Mouse (Mus musculus): ENCODE results near the gene Auh. TPM values are rescaled to one million over a fixed set of nuclear protein-coding genes. Genes with fewer than 3 reads are reported as not detected.

Auh gene
- polyA plus RNA-seq, 1 experiment from 2014 or later, result 42.7 TPM

DNA sequence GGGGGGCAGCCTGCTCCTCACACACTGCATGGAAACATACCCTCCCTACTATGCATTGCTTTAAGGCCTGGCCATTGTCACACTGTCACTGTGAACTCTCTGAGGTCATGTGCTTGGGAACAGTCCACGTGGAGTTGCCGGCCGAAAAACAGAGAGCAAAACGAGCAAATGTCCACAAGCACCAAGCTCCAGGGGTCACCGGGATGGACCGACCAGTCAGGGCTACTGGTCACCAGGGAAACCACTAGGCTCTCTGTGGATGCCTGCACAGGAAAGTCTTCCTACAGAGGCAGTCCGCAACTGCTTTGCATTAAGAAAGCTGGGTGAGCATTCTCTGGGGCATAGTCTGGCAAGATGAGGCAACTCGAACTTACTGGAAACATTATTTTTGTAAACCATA lies 82.0 kb downstream of the Auh start:
- Histone ChIP-seq H3K36me3 (replicated peaks) (no peaks in the 10 kb centered on the region), H3K27ac (no peak overlapping the region), H3K27me3 (no peaks in the 10 kb centered on the region), H3K4me1 (peaks cover 5% of the 10 kb centered on the region), H3K9me3 (no peaks in the 10 kb centered on the region), H3K9ac (no peak overlapping the region), H3K4me3 (replicated peaks) (no peak overlapping the region), H3K4me2 (no peak overlapping the region)
- no peak for ATAC-seq (ENCODE audit: low FRiP score)
- WGBS, result 80% methylated on average over 8 of the region's 8 CpGs

DNA sequence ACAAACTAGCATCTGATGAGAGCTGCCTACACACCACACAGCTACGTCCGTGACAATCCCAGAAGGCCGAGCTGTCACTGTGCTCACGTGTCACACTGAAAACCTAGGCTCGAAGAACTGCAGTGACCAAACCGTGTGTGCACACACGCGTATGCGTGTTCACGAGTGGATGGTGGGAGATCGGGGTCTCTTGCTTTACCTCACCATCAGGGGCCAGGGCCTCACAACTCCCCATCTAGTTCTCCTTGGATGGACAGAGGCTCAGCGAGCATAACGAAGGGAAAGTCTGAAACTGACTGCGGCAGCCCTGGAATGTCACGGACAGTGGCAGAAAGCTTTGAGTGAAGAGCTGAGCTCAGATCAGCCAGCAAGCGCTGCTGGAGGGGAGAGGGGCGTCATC lies 82.4 kb downstream of the Auh start:
- no peak overlapping the region for H3K4me2 ChIP-seq
- no peaks in the 10 kb centered on the region for H3K36me3 ChIP-seq (replicated peaks)
- peaks cover 5% of the 10 kb centered on the region for H3K4me1 ChIP-seq
- H3K9ac ChIP-seq, result no peak overlapping the region
- H3K27me3 ChIP-seq, result no peaks in the 10 kb centered on the region
- H3K27ac ChIP-seq, result no peak overlapping the region
- no peaks in the 10 kb centered on the region for H3K9me3 ChIP-seq
- no peak for ATAC-seq (ENCODE audit: low FRiP score)
- 89% methylated on average over 17 of the region's 17 CpGs for WGBS
- no peak overlapping the region for H3K4me3 ChIP-seq (replicated peaks)

DNA sequence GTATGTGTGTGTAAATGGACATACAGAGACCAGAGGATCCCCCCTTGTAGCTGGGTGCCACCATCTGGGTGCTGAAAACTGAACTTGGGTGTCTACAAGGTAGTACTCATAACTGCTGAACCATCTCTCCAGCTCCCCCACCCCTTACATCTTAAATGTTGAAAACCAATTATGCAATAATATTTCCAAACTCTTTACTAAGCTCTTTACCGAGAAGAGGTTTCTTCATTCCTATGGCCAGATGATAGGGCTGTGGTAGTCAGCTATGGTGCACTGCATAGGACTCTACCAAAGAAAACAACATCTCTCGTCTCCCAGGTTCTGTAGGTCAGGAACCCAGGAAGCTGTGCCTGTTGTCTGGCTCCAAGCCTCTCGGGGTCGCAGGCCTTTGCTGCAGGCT lies 83.9 kb downstream of the Auh start:
- Histone ChIP-seq H3K4me3 (replicated peaks) (no peak overlapping the region), H3K36me3 (replicated peaks) (no peaks in the 10 kb centered on the region), H3K4me2 (no peak overlapping the region), H3K27ac (no peak overlapping the region), H3K9me3 (no peaks in the 10 kb centered on the region), H3K4me1 (peaks cover 5% of the 10 kb centered on the region), H3K27me3 (no peaks in the 10 kb centered on the region), H3K9ac (no peak overlapping the region)
- no peak for ATAC-seq (ENCODE audit: low FRiP score)
- 82% methylated on average over 4 of the region's 4 CpGs for WGBS

DNA sequence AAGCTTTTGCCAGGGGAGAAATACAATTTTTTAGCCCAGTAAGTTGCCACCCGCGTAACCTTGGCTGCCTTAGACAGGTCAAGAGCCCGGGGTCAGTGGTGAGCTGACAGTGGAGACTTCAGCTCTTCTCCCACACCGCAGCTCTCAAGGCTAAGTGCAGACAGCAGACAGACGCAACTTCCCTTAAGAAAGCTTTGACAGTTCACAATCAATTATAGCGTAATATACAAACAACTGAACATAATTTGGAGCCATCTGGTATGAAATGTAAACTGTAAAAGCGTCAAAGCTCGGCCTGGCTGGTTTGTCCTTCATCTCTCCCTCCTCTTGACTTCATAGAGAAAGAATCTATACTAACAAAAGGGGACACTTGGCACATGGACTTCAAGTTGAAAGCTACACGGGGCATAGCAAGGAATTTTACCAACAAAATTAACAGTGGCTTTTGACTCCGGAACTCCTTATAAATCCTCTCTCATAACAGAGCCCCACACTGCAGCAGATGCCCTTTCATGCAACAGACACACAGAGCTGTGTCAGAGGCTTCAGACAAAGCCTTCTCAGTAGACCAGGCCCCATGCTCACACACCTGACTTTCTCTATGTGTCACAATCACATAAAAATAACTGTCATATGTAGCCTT lies 85.8 kb downstream of the Auh start:
- Histone ChIP-seq H3K27ac (no peak overlapping the region), H3K9ac (no peak overlapping the region), H3K4me2 (no peak overlapping the region), H3K4me1 (peaks cover 6% of the 10 kb centered on the region), H3K9me3 (no peaks in the 10 kb centered on the region), H3K4me3 (replicated peaks) (no peak overlapping the region), H3K27me3 (no peaks in the 10 kb centered on the region), H3K36me3 (replicated peaks) (no peaks in the 10 kb centered on the region)
- ATAC-seq (ENCODE audit: low FRiP score), result no peak
- WGBS, result 81% methylated on average over 10 of the region's 10 CpGs

DNA sequence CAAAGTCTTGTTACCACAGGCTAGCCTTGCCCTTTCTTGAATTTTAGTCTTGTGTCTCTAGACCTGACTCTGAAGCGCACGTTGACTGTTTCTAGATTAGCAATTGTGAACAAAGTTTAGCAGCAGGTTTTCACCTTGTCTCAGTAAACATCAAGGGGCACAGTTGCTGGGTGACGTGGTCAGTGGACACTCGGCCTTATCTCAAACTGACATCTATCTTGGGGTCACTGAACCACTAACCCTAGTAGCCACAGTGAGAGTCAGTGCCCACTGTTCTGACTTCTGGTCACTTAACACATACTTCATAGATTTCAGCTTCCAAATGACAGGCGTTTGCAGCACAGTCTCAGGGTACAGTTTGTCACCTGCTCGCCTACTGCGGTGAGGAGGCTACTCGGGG lies 93.2 kb downstream of the Auh start:
- Histone ChIP-seq H3K27ac (no peak overlapping the region), H3K9ac (no peak overlapping the region), H3K4me2 (no peak overlapping the region)

DNA sequence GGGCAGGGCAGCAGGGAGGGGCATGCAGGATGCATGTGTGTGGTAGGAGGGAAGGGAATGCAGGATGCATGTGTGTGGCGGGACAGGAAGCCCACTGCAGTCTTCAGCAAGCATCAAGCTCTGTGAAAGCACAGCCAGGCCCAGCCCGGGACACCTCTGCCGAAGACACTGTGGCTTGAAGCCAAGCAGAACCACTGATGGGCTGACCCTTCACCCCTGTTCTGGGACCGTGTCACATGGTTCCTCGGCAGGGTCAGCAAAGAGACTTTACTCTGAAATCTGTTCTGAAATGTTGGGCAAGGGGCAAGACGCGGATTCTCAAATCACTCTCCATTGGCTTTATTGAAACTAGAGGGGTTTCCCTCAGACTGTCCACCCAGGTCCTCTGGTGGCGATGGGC lies 94.9 kb downstream of the Auh start:
- Histone ChIP-seq H3K36me3 (replicated peaks) (peaks cover 13% of the 10 kb centered on the region), H3K27ac (no peak overlapping the region), H3K4me1 (peaks cover 5% of the 10 kb centered on the region; the same call in 1 of the 2 replicates), H3K9me3 (no peaks in the 10 kb centered on the region), H3K9ac (no peak overlapping the region), H3K27me3 (no peaks in the 10 kb centered on the region), H3K4me2 (no peak overlapping the region), H3K4me3 (replicated peaks) (no peak overlapping the region)
- ATAC-seq (ENCODE audit: low FRiP score), result no peak
- WGBS, result 92% methylated on average over 8 of the region's 8 CpGs

More for the DNA sequence above, 93.2 kb downstream of the Auh start:
- H3K36me3 ChIP-seq (replicated peaks), result peaks cover 13% of the 10 kb centered on the region
- no peaks in the 10 kb centered on the region for H3K27me3 ChIP-seq
- 95% methylated on average over 8 of the region's 8 CpGs for WGBS
- ATAC-seq (ENCODE audit: low FRiP score), result no peak
- H3K9me3 ChIP-seq, result no peaks in the 10 kb centered on the region
- no peak overlapping the region for H3K4me3 ChIP-seq (replicated peaks)
- peaks cover 6% of the 10 kb centered on the region; the same call in 1 of the 2 replicates for H3K4me1 ChIP-seq

DNA sequence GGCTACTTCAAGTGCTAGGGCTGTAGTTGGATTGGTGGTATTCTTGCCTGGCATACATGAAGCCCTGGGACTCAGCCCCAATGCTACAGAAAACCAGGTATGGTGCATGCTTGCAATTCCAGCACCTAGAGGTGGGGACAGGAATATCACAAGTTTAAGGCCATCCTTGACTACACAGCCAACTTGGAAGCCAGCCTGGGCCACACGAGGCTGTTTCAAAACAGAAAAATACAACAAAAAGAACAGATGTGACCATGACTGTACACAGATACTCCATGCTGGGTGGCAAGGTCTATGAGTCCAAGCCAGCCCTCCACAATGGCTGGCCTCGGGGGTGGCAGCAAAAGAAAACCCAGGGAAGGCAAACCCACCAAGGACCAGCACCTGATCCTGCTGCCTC lies 95.7 kb downstream of the Auh start:
- Histone ChIP-seq H3K4me2 (no peak overlapping the region), H3K9ac (no peak overlapping the region), H3K4me3 (replicated peaks) (no peak overlapping the region), H3K27me3 (no peaks in the 10 kb centered on the region), H3K27ac (no peak overlapping the region), H3K36me3 (replicated peaks) (peaks cover 13% of the 10 kb centered on the region), H3K4me1 (peaks cover 4% of the 10 kb centered on the region; the same call in 1 of the 2 replicates), H3K9me3 (no peaks in the 10 kb centered on the region)
- 98% methylated on average over 2 of the region's 2 CpGs for WGBS
- ATAC-seq (ENCODE audit: low FRiP score), result no peak

DNA sequence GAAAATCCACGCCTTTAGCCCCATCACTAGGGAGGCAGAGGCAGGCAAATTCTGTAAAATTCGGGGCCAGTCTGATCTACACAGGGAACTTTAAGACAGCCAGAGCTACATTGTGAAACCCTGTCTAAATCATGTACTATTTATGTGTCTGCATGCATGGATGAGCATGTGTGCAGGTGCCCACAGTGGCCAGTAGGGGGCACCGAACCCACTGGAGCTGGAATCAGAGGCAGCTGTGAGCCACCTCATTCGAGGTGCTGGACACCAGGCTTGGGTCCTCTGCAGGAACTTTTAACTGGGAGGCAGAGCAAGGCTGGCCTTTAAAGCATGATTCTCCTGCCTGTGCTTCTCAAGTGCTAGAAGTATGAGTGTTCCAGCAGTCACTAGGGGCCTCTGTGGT lies 96.3 kb downstream of the Auh start:
- Histone ChIP-seq H3K9ac (no peak overlapping the region), H3K9me3 (no peaks in the 10 kb centered on the region), H3K36me3 (replicated peaks) (peaks cover 13% of the 10 kb centered on the region), H3K4me2 (no peak overlapping the region), H3K27ac (no peak overlapping the region), H3K4me1 (peaks cover 4% of the 10 kb centered on the region; the same call in 1 of the 2 replicates), H3K27me3 (no peaks in the 10 kb centered on the region), H3K4me3 (replicated peaks) (no peak overlapping the region)
- 78% methylated on average over 4 of the region's 4 CpGs for whole genome bisulfite sequencing
- ATAC-seq (ENCODE audit: low FRiP score), result no peak

DNA sequence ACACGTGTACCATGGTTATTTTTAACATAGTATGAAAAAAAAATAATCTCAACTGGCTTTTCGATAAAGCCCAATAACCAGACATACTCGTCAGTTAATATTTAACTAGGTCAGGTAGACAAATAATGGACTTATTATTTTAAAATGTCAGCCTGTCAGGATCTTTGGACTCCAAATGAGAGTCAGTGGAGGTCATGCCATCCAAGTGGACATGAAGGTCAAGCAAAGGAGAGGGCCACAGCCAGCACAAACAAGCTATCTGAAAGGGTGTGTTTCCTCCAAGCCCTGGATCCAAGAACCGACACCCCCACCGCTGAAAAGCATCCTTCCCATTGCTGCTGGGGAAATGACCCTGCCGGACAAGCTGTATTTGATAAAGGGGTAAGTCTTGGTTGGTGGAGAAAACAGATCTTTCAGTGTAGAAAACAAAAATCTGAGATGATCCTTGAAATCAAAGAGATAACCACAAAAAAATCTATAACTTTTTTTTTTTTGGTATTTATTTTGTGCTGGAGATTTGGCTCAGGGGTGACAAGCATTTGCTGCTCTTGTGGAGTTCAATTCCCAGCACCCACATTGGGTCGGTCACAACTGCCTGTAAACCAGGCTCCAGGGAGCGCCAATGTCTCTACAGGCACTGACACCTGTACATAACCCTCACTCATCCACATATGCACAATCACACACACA lies 96.9 kb downstream of the Auh start:
- H3K9ac ChIP-seq, result no peak overlapping the region
- no peaks in the 10 kb centered on the region for H3K9me3 ChIP-seq
- H3K4me1 ChIP-seq, result peaks cover 4% of the 10 kb centered on the region; the same call in 1 of the 2 replicates
- peaks cover 13% of the 10 kb centered on the region for H3K36me3 ChIP-seq (replicated peaks)
- no peak overlapping the region for H3K27ac ChIP-seq
- WGBS, result 88% methylated on average over 8 of the region's 8 CpGs
- H3K4me3 ChIP-seq (replicated peaks), result no peak overlapping the region
- no peaks in the 10 kb centered on the region for H3K27me3 ChIP-seq
- no peak overlapping the region for H3K4me2 ChIP-seq
- no peak for ATAC-seq (ENCODE audit: low FRiP score)

DNA sequence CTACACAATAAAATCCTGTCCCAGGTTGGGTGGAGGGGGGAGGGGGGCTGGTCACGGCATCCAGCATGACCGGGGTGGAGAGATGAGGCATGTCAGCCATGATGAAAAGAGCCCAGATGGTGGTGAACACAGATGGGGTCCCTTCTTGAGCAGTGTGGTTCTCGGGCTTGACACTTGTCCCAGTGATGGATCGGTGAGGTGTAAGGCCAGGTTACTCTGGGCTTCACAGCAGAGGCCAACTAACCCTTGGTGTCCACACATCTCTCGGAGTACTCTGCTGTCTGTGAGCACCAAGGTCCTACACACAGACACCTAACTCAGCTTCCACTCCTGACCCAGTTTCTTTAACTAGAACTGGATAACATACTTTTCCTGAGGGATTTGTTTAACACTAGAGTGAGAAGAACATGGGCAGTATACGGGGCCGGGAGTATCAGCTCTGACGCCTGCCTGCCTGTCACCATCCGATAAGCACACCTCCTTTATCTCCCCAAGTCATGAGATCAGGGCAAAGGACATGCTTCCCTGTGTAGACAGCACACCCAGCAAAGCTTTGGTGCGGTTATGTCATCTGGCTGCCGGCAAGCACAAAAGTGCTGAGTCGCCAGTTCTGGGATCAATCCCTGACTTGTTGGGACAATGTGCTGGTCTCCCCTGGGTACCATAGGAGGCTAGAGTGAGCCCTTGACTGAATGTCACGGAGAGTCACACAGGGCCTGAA lies 98.3 kb downstream of the Auh start:
- 93% methylated on average over 13 of the region's 13 CpGs for WGBS
- no peak for ATAC-seq (ENCODE audit: low FRiP score)
- H3K27me3 ChIP-seq, result no peaks in the 10 kb centered on the region
- no peak overlapping the region for H3K4me2 ChIP-seq
- no peaks in the 10 kb centered on the region for H3K9me3 ChIP-seq
- H3K36me3 ChIP-seq (replicated peaks), result no peaks in the 10 kb centered on the region
- H3K27ac ChIP-seq, result no peak overlapping the region
- peaks cover 7% of the 10 kb centered on the region; the same call in 1 of the 2 replicates for H3K4me1 ChIP-seq
- H3K4me3 ChIP-seq (replicated peaks), result no peak overlapping the region
- no peak overlapping the region for H3K9ac ChIP-seq

DNA sequence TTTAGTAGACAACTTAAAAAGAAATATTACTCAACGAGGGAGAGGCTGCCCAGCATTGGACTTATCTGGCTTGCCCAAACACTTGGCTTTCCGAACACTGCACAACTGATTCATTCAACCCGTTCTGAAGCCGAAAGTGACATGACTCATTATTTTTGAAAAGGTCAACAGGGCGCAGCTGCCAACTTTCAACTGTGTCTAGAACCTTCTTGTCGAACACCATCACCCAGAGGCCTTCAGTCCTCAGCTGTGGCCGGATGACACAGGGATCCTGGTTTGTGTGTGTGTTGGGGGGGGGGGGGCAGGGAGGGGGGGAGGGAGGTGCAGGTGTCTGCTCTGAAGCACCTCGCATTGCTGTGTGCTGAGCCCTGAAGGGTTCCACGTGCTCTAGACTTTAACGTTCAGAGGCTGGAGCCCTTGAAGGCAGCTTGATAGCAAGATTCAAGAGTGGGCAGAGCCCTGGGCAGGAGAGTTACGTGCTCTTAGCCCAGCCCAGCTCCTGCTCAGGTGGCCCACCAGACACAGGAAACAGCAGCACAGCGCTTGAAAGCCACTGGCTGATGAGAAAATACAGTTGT lies 100.4 kb downstream of the Auh start:
- no peak overlapping the region for H3K4me3 ChIP-seq (replicated peaks)
- no peak overlapping the region for H3K27ac ChIP-seq
- no peak overlapping the region for H3K4me2 ChIP-seq
- WGBS, result 75% methylated on average over 12 of the region's 12 CpGs
- no peaks in the 10 kb centered on the region for H3K36me3 ChIP-seq (replicated peaks)
- no peak for ATAC-seq (ENCODE audit: low FRiP score)
- peaks cover 7% of the 10 kb centered on the region; the same call in 1 of the 2 replicates for H3K4me1 ChIP-seq
- H3K9me3 ChIP-seq, result no peaks in the 10 kb centered on the region
- no peak overlapping the region for H3K9ac ChIP-seq
- peaks cover 3% of the 10 kb centered on the region; the same call in 1 of the 2 replicates for H3K27me3 ChIP-seq

DNA sequence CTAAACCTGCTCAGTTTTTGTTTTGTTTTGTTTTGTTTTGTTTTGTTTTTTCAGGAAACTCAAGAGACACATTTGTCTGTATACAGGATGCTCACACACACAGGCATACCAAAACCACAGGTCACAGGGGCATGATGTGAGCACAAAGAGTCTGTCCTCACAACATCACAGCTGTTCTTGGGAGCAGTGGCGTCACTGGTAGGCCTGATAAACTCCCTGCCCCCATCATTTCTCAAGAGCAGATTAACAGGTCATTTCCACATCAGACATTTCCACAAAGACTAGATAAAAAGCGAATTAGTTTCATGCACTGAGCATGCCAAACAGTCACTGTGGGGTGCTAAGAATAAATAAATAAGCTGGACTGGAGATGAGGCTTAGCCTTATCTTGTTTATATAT lies 101.3 kb downstream of the Auh start:
- Histone ChIP-seq H3K4me1 (peaks cover 8% of the 10 kb centered on the region; the same call in 1 of the 2 replicates), H3K9me3 (no peaks in the 10 kb centered on the region), H3K27ac (no peak overlapping the region), H3K9ac (no peak overlapping the region), H3K27me3 (peaks cover 3% of the 10 kb centered on the region; the same call in 1 of the 2 replicates), H3K4me2 (no peak overlapping the region), H3K4me3 (replicated peaks) (no peak overlapping the region), H3K36me3 (replicated peaks) (no peaks in the 10 kb centered on the region)
- no peak for ATAC-seq (ENCODE audit: low FRiP score)
- 50% methylated on average over 2 of the region's 2 CpGs for WGBS

Measured in forebrain, embryonic 12.5 days (tissue).